Mouse (Mus musculus): Measurements from ENCODE around the gene Lsm3. TPM values are rescaled to one million over a fixed set of nuclear protein-coding genes. Genes with fewer than 3 reads are reported as not detected.

Gene Lsm3
- total RNA-seq, 1 experiment from 2014 or later: 40.8 TPM

- DNase-seq: no peak
Observed at GRCm38 (mm10) chr6:91558565-91558964, 42.8 kb downstream of the Lsm3 start.

- no peak for DNase-seq
Observed at GRCm38 (mm10) chr6:91559371-91559770, 43.6 kb downstream of the Lsm3 start.

DNA sequence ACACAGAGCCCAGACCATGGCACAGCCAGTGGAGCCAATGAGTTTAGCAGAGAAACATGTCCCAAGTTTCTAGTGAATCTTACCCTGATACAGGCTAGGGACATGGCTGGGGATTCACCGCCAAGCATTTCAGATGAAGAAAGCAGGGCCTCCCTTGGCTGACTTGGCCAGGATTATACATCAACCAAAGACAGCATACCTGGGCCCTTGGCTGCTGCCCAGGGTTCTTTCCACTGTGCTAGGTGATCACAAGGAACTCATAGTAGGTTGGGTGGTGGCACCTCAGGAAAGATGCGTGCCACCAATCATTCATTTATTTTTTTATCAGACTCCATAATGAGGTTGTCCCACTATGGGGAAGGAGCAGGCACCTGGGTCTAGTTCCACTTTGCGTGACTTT, 44.5 kb downstream of the Lsm3 start:
- no peak for DNase-seq

DNA sequence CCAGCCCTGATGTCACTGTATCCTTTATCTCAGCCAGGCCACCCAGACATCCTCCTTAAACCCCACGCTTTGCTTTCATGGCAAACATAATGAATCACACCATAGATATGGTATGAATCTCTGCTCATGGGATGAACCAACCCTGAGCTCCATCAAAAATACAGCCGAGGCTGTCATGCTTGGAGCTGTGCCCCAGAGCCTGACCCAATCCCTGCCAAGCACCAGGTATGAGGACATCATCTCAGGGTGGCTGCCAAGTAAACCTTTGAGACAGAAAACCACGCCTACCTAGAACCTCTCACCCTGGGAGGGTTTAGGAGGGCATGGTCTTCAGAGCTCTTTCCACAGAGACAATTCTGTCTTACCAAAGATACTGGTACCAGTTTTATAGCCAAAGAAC, 47.3 kb downstream of the Lsm3 start:
- DNase-seq: peak; percentile 54

DNA sequence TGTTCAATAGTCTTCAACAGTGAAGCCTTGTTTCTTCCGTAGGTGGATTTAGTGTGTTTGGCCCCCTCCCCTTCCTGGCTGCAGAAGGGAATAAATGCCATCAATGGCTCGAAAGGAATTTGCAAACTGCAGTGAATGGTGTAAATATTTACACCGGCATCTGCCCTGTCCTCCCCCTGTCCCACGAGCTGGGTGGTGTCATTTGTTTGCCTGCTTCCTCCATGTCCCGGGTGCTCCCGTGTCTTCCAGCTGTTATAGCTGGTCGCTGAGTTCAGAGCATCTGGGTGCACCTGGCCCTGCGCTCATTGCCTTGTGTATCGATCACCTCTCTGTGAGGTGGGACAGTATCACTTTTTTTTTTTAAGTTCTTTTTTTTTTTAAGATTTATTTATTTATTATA, 50.7 kb downstream of the Lsm3 start:
- no peak for DNase-seq

Other genes starting within 250 kb of the Lsm3 start
- not detected in 2 replicates for gene Wnt7a, start 104.6 kb upstream of the Lsm3 start, total RNA-seq (2021)
- gene Chchd4, start 42.4 kb upstream of the Lsm3 start, total RNA-seq (2021): 16.5 TPM in 2 replicates
- gene Tmem43, start 42.2 kb upstream of the Lsm3 start, total RNA-seq (2021): 34.5 and 42.4 TPM in 2 replicates
- gene Xpc, start within 50 bp of the Lsm3 start, total RNA-seq (2021): 16.3 and 22.0 TPM in 2 replicates
- 598 and 906 TPM in 2 replicates for gene Slc6a6, start 168.1 kb downstream of the Lsm3 start, total RNA-seq (2021)

Measured in adrenal gland, postnatal 25 days (tissue).